Mouse (Mus musculus) liver, postnatal 0 days (tissue): ENCODE results near the gene Ube2z.

Source experiments
- CTCF ChIP-seq: sonication (generic); IDR thresholded peaks from 2 replicates; pipeline ENCODE4 v1.5.1; 2016; ENCODE audit warnings: antibody characterized with exemption, low read depth
- EP300 ChIP-seq: IDR thresholded peaks from 2 replicates; pipeline ENCODE4 v1.6.1; 2016; ENCODE audit warnings: antibody characterized with exemption, low read depth, mild to moderate bottlenecking

GRCm38 (mm10) chr11:96064521-96065214 lies 520 bp downstream of the Ube2z start:
- TF ChIP-seq EP300 = no peak
- TF ChIP-seq CTCF = no peak
